Mouse (Mus musculus) cerebellum, adult 2 months (tissue): ENCODE measurements around the gene Plg.

Experiments used
- CTCF ChIP-seq: fragments of 200-500 bp; IDR thresholded peaks from 2 replicates; pipeline ENCODE4 v1.5.1; 2011; ENCODE audit warnings: low read depth, mild to moderate bottlenecking, control low read depth, low read length, moderate library complexity, borderline replicate concordance; ENCODE audit not compliant: insufficient read depth
- POLR2A ChIP-seq: fragments of 200-500 bp; IDR thresholded peaks from 2 replicates; pipeline ENCODE4 v1.6.1; 2011; ENCODE audit warnings: low read length, control low read depth, borderline replicate concordance; ENCODE audit not compliant: insufficient read depth

DNA sequence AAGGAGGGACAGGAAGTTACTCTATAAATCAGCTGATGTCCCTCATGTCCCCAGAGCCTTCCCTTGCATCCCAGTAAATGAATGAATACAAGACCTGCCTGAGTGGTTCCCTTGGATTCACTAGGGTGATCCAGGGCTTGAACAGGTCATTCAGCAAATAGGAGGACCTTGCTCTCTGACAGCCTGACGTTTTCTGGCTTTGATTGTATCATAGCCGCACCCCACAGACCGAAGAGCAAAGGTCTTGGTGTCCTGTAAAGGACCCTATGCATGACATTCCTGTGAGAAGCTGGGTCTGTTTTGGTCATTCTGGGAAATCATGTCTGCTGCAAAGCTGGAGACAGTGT lies 34.5 kb downstream of the Plg start:
- TF ChIP-seq CTCF (no peak), POLR2A (no peak)
